Mouse (Mus musculus): ENCODE data around the gene Tas2r113.
"Not testable (repeated sequence)": the region's sequence is repeated elsewhere in the genome, so short reads cannot be mapped to it uniquely, and the experiment has no call there.

Gene Tas2r113

DNA sequence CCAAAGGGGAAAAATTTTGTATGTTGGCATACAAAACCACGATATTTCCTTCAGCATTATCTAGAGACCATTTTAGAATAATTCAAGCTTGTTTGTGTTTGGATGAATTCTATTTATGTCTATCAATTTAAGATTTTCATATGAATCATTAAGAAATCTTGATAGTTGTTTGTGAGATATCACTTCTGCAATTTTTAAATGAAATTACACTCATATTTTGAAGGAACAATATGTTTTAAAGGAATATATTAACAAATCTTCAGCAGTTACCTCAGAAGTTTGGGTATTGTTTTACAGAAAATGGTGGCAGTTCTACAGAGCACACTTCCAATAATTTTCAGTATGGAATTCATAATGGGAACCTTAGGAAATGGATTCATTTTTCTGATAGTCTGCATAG is at the start of gene Tas2r113:
Gene Tas2r113, plus strand, starts transcription at position 301 of the 400 bp plus-strand sequence.
- DNase-seq, result no peak

GRCm38 (mm10) chr6:132846842-132847241 is 46.0 kb upstream of the Tas2r113 start, which contains the start of gene Tas2r123:
TSS of gene Tas2r123 (plus strand) at chr6:132847142.
- no peak for DNase-seq

- DNase-seq, result no peak
Measured at GRCm38 (mm10) chr6:132855138-132855537, 37.7 kb upstream of the Tas2r113 start, which contains the start of gene Tas2r116. TSS of gene Tas2r116 (plus strand) at chr6:132855438.

DNA sequence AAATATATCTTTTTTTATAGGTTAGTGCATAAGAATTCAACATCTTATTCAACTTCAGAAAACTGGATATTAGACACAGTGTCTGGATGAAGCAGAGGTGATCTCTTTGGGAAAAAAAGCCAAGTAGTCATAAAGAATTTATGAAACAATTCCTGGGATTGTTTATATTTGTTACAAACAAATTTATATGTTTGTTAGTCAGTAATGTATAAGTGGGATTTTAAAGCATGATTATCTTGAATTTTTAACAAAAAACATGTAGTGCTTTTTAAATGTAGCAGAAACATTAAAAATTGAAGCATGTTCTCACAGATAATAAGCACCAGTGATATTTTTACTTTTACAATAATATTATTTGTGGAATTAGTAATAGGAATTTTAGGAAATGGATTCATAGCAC is 25.1 kb upstream of the Tas2r113 start, which contains the start of gene Tas2r110:
Gene Tas2r110, plus strand, starts transcription at position 301 of the 400 bp plus-strand sequence.
- DNase-seq, result no peak

GRCm38 (mm10) chr6:132909351-132909750 is 16.5 kb downstream of the Tas2r113 start, which contains the start of gene Tas2r125:
TSS of gene Tas2r125 (plus strand) at chr6:132909651.
- no peak for DNase-seq

DNA sequence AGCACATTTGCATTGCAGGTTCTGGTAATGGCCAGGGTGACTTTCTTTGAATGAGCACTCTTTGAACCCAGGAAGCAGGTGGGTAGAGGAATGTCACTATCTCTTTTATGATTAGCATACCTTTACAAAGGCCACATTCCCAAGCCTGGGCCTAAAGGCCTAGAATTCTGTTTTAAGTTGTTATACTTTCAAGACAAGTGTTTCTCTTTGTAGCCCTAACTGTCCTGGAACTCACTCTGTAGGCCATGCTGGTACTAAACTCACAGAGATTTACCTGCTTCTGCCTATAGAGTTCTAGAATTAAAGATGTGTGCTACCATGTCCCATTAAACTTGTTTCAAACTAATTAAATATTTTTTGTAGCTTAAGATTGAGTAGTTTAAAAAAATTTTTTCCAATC is 48.6 kb downstream of the Tas2r113 start:
- DNase-seq, result not testable (repeated sequence)
